Mouse (Mus musculus) ES-E14 (cell line): ENCODE data around the gene BC037034. TPM values are rescaled to one million over a fixed set of nuclear protein-coding genes. Genes with fewer than 3 reads are reported as not detected.
A peak's percentile ranks its signal among the peaks of the same experiment; 100 is the strongest.

Experiments
- DNase-seq: peaks from one replicate; pipeline ENCODE4 v3.0.0-alpha.2; 2013; ENCODE audit warnings: low read depth, low spot score
- H3K27ac ChIP-seq: 2 replicates; pipeline ENCODE4 v1.5.1; 2012; ENCODE audit warnings: low read depth, mild to moderate bottlenecking, low read length, moderate library complexity, mixed read lengths; ENCODE audit not compliant: poor library complexity, insufficient read depth, severe bottlenecking
- H3K36me3 ChIP-seq: 2 replicates; pipeline ENCODE4 v1.6.1; 2012; ENCODE audit warnings: mild to moderate bottlenecking, low read length, moderate library complexity, mixed read lengths; ENCODE audit not compliant: control insufficient read depth, poor library complexity, insufficient read depth, severe bottlenecking
- H3K4me1 ChIP-seq, 2 experiments: fragments of 150-350 bp in 1 of 2; sonication (generic) in 1 of 2; 2 replicates each; pipeline ENCODE4 v1.6.1; 2012; ENCODE audit warnings: low read length in 2 of 2, mild to moderate bottlenecking in 1 of 2, mixed read lengths in 1 of 2; ENCODE audit not compliant: control insufficient read depth in 2 of 2, insufficient read depth in 2 of 2, poor library complexity in 1 of 2
- H3K4me3 ChIP-seq, 2 experiments: fragments of 150-350 bp in 1 of 2; sonication (generic) in 1 of 2; 2 replicates each; pipeline ENCODE4 v1.5.1; 2012; ENCODE audit warnings: low read length in 2 of 2, low read depth in 1 of 2, mild to moderate bottlenecking in 1 of 2, mixed read lengths in 1 of 2; ENCODE audit not compliant: insufficient read depth in 1 of 2, poor library complexity in 1 of 2, severe bottlenecking in 1 of 2
- H3K9ac ChIP-seq: 2 replicates; pipeline ENCODE4 v1.6.1; 2012; ENCODE audit warnings: low read depth, mild to moderate bottlenecking, low read length, mixed read lengths; ENCODE audit not compliant: poor library complexity, insufficient read depth, severe bottlenecking
- H3K9me3 ChIP-seq: fragments of 150-350 bp; sonication (generic); 2 replicates; pipeline ENCODE4 v1.6.1; 2012; ENCODE audit warnings: low read depth, mild to moderate bottlenecking, low read length; ENCODE audit not compliant: control insufficient read depth, insufficient read depth
- CHD2 ChIP-seq: IDR thresholded peaks from 2 replicates; pipeline ENCODE4 v1.6.1; 2014; ENCODE audit warnings: mild to moderate bottlenecking, low read depth, low read length, inconsistent platforms
- HCFC1 ChIP-seq: IDR thresholded peaks from 2 replicates; pipeline ENCODE4 v1.6.1; 2012; ENCODE audit warnings: low read length, inconsistent platforms, borderline replicate concordance; ENCODE audit not compliant: insufficient read depth
- MAFK ChIP-seq: IDR thresholded peaks from 2 replicates; pipeline ENCODE4 v1.6.1; 2014; ENCODE audit warnings: mild to moderate bottlenecking, low read depth, low read length, inconsistent platforms; ENCODE audit not compliant: insufficient read depth
- ZC3H11A ChIP-seq: IDR thresholded peaks from 2 replicates; pipeline ENCODE4 v1.6.1; 2012; ENCODE audit warnings: low read depth, mild to moderate bottlenecking, inconsistent platforms, low read length, borderline replicate concordance
- ZNF384 ChIP-seq: IDR thresholded peaks from 2 replicates; pipeline ENCODE4 v1.6.1; 2012; ENCODE audit warnings: low read depth, low read length, inconsistent platforms
- in situ Hi-C, 2 experiments: fragments of 600-800 bp; cut with MboI; formaldehyde crosslinking; loops; one replicate each; pipeline ENCODE4 v1.15.1; 2025; ENCODE audit warnings: low sequenced_read_pairs in 2 of 2, inconsistent platforms in 1 of 2; ENCODE audit not compliant: unreplicated experiment in 2 of 2
- total RNA-seq: library from RNA; depleted of rRNA; stranded (reverse); fragments of 300-350 nt; gene quantifications from 2 replicates; pipeline ENCODE4 v1.2.3, GENCODE M21; 2012

BC037034 gene
- total RNA-seq, 1 experiment: 13.7 TPM

DNA sequence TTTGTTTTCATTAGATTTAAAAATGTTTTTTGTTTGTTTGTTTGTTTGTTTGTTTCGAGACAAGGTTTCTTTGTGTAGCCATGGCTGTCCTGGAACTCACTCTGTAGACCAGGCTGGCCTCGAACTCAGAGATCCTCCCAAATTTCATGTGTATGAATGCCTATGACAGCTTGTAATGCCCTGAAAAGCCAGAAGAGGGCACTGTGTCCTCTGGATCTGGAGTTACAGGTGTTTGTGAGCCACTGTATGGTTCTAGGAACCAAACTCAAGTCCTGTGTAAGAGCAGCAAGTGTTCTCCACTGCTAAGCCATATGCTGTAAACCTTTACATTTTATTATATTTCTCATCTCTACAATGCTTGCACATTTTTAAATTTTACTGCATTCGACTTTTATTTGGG, 24.0 kb upstream of the BC037034 start:
- Histone ChIP-seq H3K9me3 (no peaks in the 10 kb centered on the region), H3K4me3 (no peak overlapping the region), H3K4me1 (no peaks in the 10 kb centered on the region), H3K36me3 (peaks cover 9% of the 10 kb centered on the region), H3K27ac (no peak overlapping the region), H3K9ac (no peak overlapping the region)
- no peak for DNase-seq
- in situ Hi-C loops: no loop called here
- no peak for TF ChIP-seq CHD2
- TF ChIP-seq HCFC1: no peak
- TF ChIP-seq ZNF384: no peak
- no peak for TF ChIP-seq MAFK
- TF ChIP-seq ZC3H11A: no peak

GRCm38 (mm10) chr5:138283540-138283939, 19.7 kb upstream of the BC037034 start:
- H3K9me3 ChIP-seq: no peaks in the 10 kb centered on the region
- H3K4me1 ChIP-seq: peaks cover 0 to 5% of the 10 kb centered on the region in 2 experiments; a peak in 1 of 4 replicates
- no peak overlapping the region for H3K9ac ChIP-seq
- no peak overlapping the region for H3K4me3 ChIP-seq
- TF ChIP-seq HCFC1: no peak
- no peak for TF ChIP-seq ZNF384
- no peak for TF ChIP-seq MAFK
- no peak for TF ChIP-seq ZC3H11A
- no peak for TF ChIP-seq CHD2
- in situ Hi-C loops: no loop called here
- H3K36me3 ChIP-seq: peaks cover 6% of the 10 kb centered on the region; the same call in 1 of the 2 replicates
- no peak overlapping the region for H3K27ac ChIP-seq
- DNase-seq: no peak

DNA sequence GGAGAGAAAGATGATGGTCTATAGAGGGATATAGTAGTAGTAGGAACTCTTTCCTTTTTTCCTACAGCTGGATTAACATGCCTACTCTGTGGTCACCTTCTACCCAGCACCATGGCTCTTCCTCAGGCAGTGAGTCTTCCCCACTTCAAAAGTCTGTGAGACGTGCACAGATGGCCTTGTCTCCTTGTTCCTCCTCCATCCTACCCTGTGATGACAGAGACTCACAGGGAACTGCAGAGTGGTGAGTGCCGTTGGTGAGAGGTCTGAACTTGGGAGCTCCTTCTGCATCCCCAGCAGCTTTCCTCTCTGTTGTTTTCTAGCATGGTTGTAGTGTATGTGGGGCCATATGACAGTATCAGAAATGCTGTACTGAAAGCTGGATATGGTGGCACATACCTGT, 18.0 kb upstream of the BC037034 start:
- Histone ChIP-seq H3K4me3 (no peak overlapping the region), H3K9ac (no peak overlapping the region)
- in situ Hi-C loops: no loop called here

GRCm38 (mm10) chr5:138280829-138281228, 17.0 kb upstream of the BC037034 start:
- Histone ChIP-seq H3K4me1 (peaks cover 2 to 6% of the 10 kb centered on the region in 2 experiments; a peak in 1 of 4 replicates), H3K9me3 (no peaks in the 10 kb centered on the region), H3K4me3 (peak overlapping the region; percentile 41 to 66), H3K27ac (no peak overlapping the region), H3K36me3 (peaks cover 4% of the 10 kb centered on the region; the same call in 1 of the 2 replicates), H3K9ac (peak overlapping the region; percentile 81; the same call in 1 of the 2 replicates)
- DNase-seq: no peak
- in situ Hi-C loops: no loop called here
- TF ChIP-seq ZC3H11A (no peak), MAFK (no peak), ZNF384 (0 out of 2 replicates have a peak, but pooled peaks have one; percentile 60), CHD2 (no peak; the same call in 1 of the 2 replicates), HCFC1 (no peak)

More for the DNA sequence above, 18.0 kb upstream of the BC037034 start:
- Histone ChIP-seq H3K36me3 (peaks cover 6% of the 10 kb centered on the region; the same call in 1 of the 2 replicates), H3K27ac (no peak overlapping the region), H3K9me3 (no peaks in the 10 kb centered on the region), H3K4me1 (peaks cover 0 to 5% of the 10 kb centered on the region in 2 experiments; a peak in 1 of 4 replicates)
- TF ChIP-seq ZNF384 (no peak), MAFK (no peak), ZC3H11A (no peak), HCFC1 (no peak), CHD2 (no peak)
- no peak for DNase-seq

- Histone ChIP-seq H3K9me3 (no peaks in the 10 kb centered on the region), H3K27ac (no peak overlapping the region; the same call in 1 of the 2 replicates), H3K9ac (peak overlapping the region; percentile 80), H3K4me3 (peak overlapping the region; percentile 41 to 66), H3K36me3 (peaks cover 4% of the 10 kb centered on the region; the same call in 1 of the 2 replicates), H3K4me1 (peaks cover 2 to 7% of the 10 kb centered on the region in 2 experiments; a peak in 1 of 4 replicates)
- TF ChIP-seq MAFK (no peak), HCFC1 (no peak), ZNF384 (peak; percentile 82), CHD2 (peak; percentile 99; the same call in 1 of the 2 replicates), ZC3H11A (no peak)
- no peak for DNase-seq
- in situ Hi-C loops: no loop called here
Observed at GRCm38 (mm10) chr5:138280425-138280768, 16.6 kb upstream of the BC037034 start.
